Mouse (Mus musculus): Measurements from ENCODE around the gene Med12l.

The Med12l gene

DNA sequence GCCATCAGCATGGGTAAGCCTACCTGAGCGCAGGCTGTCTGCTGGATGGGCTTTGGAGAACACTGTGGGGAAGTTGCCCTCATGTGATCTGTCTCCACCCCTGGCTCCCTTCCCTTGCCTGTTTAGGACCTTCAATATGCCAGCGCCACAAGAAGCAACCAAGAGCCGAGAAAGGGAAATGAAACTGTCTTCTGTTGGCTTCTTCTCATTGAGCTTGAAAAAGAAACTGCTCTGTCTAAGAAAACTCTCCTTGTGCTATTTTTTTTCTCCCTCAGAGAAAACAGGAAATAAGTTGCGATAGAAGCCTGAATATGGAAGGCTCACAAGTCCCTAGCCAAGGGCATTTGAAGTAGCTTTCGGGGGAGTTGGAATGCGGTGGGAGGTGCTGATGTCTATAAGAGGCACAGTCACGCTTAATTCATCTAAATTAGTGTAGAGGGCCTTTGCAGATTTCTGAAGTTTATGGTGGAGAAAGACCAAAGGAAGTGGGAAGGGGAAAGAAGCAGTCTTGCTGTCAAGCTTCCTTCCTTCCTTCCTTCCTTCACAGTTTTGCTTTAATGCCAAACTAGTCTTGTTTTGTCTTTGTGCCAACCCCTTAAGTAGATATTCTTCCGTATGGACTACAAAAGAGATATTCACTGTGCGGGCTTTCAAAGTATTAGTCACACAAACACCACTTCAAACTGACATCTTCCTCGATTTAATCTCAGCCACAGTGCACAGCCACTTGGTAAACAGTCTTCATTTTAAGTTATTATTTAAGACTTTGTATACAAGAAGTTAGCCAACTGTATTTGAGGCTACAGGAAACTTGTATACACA lies 223.3 kb downstream of the Med12l start:
- no peak for DNase-seq (ENCODE audit: extremely low read depth, low read depth)

DNA sequence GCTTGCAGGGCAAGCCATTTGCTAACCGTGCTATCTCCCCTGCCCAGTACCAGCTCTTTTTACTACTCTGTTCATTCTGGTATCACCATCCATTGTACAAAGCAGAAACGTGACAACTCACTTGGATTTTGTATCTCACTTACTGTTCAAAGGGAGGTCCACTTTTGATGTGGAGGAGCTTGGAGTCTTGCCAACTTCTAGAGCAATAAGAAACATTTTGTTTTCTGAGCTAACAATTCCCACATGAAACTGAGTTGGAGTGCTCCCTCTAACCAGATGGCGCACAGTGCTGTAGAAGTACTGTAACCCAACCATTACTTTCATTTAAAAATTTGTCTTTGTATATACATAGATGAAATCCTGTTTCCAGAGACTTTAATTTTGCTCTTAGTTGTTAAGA lies 225.3 kb downstream of the Med12l start:
- DNase-seq (ENCODE audit: extremely low read depth, low read depth), result no peak

DNA sequence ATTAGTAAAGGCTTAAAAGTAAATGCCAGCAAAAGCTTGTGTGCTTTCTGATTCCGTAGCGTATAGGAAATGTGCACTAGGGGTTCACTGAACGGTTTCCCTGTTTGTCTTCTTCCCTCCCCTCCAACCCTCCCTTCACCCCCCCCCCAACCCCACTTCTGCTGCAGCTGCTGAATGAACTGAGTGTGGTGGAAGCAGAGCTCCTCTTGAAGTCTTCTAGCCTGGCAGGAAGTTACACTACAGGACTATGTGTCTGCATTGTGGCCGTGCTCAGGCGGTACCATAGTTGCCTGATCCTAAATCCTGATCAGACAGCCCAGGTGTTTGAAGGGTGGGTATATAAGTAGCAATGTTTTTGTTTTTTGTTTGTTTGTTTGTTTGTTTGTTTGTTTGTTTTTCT lies 229.3 kb downstream of the Med12l start:
- no peak for DNase-seq (ENCODE audit: extremely low read depth, low read depth)

DNA sequence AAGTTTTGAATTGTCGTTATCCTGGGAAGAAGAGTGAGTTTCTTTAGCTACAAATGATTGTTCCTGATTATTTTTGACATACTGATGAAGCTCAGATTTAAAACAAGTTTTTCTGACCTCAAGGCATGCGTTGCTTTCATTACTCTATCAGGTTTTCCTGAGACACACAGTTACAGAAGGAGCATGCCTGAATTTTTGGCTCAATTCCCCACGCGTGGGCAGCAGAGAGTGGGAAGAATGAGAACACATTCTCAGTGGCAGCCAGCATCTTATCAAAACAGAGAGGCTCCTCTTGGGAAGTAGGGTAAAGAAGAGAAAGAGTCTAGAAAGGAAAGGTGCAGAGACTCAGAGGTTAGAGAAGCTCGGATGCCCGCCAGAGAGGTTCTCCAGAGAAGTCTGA lies 237.8 kb downstream of the Med12l start:
- DNase-seq (ENCODE audit: extremely low read depth, low read depth), result no peak

DNA sequence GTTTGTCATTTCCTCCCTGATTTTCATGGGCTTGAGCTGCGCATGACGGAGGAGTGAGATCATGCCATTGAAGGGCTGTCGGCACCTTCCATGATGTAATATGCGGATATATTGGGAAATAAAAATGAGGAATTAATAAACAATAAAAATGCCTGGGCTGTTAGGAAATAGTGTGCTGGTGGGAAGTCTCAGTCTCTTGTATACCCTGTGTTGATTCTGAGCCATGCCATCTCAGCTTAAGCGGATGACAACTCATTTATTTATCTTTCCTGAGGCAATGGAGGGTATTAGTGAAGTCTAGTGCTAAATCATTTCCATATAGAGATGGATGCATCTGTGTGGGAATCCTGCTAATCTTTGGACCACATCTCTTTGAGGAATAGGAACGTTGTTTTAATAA lies 242.4 kb downstream of the Med12l start:
- no peak for DNase-seq (ENCODE audit: extremely low read depth, low read depth)

DNA sequence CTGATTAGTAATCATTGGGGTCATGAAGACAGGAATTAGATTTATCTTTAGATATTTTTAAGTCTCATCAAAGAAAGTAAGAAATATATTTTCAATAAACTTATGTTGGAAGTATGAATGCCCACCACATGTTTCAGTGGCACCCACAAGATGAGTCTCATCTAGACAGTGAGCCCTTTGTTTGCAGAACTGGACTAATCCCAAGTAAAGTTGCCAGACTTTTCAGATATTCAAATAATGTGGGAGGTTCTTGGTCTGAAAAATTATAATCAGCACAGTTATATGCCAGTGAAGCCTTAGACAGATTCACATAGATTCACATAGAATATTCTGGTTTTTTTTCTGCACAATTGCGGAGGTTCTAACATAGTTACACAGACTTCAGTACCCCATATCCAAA lies 244.8 kb downstream of the Med12l start:
- DNase-seq (ENCODE audit: extremely low read depth, low read depth), result no peak

DNA sequence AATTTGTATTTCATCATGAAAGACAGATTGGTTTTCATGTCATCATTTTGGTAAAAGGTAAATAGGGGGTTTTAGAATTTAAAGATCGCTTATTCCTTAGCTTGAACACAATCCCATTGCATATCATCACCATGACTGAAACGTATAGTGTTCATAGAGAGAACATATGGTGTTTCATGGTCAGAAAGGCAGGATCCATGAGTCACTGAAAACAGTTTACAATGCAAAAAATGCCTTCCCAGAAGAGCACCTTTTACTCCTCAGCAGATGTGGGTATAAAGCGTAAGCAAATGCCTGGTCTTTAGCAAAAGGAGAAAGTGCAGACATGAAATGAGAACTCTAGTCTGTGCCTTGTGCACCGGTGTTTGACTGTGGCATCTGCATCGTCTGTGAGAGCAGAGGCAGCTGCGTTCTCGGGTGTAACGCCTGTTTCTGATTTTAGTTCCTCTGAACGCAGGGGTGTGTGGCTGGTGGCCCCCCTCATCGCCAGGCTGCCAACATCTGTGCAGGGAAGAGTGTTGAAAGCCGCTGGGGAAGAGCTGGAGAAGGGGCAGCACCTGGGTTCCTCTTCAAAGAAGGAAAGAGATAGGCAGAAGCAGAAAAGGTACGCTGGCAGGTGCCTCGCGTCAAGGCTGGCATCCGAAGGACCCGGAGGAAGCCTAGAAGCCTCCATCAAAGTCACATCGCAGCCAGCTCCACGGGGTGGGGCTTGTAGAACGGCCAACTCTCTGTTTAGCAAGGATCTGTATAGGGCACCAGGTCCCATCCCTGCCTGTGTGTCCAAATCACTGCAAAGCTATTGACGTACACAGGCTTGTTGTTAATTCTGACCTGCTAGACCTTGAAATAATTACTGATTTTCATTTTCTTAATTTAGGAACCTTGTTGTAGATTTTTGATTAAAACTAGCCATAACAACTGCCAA lies 252.4 kb downstream of the Med12l start:
- DNase-seq (ENCODE audit: extremely low read depth, low read depth), result no peak

DNA sequence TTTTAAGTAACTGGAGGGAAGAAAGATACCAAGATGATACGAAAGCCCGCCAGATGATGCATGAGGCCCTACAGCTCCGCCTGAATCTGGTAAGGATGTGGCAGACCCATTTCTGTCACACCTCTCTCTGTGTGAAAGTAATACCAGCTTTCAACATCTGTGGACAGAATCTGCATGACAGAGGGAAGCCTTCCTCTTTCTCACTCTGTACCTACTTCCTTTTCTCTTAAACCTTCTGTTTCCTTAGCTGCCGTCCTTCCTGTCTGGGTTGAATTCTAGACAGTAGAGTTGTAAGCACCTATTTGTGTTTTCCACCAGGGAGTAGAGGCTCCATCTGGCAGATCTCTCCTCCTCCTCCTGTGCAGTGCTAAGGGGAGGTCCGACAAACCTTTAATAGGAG lies 255.1 kb downstream of the Med12l start:
- peak; percentile 19 for DNase-seq (ENCODE audit: extremely low read depth, low read depth)

DNA sequence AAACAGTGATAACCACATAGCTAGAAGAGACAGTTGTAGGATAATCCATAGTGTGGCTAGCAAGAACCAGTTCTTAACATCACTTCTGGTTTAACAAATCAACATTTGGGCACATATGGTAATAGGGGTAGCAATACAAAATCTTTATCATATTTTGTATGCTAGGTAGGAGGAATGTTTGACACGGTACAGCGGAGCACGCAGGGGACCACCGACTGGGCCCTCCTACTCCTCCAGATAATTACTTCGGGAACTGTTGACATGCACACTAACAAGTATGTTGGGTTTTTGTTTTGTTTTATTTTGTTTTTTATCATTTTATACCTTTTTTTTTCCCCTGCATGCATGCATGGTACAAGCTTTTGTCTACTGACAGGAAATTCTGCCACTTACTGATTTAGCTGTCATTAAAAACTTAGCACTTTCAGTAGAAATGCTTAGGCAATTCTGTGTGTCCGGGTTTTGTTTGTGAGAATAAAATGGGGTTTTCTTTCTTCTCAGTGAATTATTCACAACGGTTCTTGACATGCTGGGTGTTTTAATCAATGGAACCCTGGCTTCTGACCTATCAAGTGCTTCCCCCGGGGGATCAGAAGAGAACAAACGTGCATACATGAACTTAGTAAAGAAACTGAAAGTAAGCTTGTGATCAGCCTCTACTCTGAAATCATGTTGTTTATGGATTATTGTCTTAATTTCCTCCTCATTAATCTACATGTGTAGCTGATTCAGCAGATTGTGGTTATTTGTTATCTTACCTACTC lies 256.3 kb downstream of the Med12l start:
- DNase-seq (ENCODE audit: extremely low read depth, low read depth), result no peak

DNA sequence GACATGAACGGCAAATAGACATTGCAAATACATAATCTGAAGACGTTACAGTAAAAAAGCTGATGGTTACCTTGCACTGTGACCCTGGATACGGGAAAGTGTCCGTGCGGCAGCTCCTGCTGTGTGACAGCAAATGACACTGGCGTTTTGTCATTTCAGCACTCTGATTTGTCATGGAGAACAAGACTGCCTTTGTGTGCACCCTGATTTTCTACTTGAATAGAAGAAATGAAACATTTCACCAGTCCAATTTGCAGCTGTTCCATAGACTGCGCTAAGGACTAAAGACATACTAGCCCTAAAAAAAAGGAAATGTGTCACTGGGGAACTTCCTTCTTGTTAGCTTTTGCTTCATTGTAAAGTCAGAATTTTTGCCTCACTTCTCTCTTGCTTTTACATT lies 257.1 kb downstream of the Med12l start, which contains the start of gene P2ry12:
Gene P2ry12, minus strand, starts transcription at position 168 of the 400 bp plus-strand sequence.
- DNase-seq (ENCODE audit: extremely low read depth, low read depth), result no peak

DNA sequence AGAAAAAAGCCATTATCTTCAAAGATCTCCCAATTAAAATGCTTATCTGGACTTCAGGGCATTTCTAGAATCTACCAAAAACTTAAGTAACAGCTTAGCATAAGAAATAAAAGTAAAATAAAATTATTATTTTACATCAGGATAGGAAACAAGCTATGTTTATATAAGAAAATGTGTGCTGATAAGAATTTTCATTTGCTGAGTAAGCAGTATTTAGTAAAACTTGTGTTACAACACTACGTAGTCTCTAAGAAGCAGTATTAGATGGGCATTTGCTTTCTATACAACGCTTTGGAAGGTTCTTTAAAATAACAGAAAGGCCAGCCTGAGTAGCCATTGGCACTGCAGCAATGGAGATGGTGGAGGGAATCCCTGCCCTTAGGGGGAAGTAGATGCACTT lies 257.8 kb downstream of the Med12l start:
- no peak for DNase-seq (ENCODE audit: extremely low read depth, low read depth)

DNA sequence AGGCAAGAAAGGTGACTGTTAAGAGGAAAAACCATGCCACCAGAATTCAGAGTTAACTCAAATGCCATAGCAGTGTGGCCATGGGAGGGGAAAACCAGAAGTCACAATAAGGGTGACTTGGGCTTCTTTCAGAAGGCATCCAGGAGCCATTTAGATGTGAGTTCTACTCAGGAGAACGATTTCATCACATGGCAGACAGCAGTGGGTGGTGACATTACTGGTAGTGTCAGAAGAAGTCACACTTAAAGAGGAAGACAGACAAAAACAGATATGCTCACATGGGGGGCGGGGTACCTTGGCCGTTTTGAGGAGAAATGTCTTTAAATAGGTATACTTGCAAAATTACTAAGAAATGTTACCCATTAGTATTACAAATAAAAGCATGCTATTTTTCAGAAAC lies 258.4 kb downstream of the Med12l start:
- DNase-seq (ENCODE audit: extremely low read depth, low read depth), result no peak

DNA sequence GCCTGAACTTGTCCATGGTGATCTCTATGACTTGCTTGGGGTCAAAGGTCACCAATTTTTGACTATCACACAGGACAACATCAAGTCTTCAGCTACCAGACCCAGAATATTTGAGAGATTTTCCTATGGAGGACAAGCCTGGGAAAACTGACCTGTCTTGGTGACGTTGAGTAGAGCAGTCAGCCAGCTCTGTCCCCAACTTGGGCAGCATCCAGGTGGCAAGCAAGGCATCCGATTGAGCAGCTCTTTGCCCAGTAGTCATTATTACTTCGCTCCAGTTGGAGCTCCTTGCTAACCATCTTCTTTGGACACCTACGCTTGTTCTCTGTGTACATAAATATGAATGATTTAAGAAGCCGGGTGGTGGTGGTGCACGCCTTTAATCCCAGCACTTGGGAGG lies 265.2 kb downstream of the Med12l start:
- no peak for DNase-seq (ENCODE audit: extremely low read depth, low read depth)

DNA sequence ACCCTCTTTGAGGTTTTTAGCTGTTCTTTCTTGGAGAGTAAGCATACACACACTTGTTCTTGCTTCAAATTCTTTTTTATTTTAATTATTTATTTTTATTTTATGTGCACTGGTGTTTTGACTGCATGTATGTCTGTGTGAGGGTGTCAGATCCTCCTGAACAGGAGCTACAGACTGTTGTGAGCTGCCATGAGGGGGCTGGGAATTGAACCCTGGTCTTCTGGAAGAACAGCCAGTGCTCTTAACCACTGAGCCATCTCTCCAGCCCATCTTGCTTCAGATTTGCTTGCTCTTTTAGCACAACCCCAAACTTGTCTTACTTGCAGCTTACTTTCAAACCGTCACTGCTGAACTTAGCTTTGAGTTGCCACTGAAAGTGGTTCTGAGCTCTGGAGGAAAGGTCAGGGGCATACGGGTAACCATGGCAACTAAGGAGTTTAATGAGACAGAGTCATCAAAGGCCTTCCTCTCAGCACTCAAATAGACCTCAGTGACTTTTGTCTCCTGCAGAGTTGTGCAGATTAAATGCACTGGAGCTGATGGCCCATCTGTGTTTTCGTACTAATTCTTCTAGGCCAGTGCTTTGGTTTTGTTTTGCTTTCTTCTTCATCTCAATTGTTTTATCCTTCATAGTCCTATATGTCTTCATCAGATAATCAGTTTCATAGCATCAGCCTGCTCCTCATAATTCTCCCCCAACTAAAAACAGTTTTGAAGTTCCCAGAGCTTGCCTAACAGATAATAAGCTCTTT lies 272.1 kb downstream of the Med12l start:
- no peak for DNase-seq (ENCODE audit: extremely low read depth, low read depth)

DNA sequence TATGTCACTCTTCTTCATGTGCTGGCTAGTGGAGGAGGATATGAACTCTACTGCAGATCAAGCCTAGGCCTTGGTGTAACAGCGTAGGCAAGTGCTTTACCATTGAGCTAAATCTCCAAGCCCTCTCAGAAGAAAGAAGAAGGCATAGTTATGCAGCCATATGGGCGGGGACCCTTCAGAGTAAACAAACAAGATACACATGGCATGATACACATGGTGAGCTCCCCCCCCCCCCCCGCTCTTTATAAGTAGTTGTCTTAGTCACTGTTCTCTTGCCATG lies 272.6 kb downstream of the Med12l start:
- DNase-seq (ENCODE audit: extremely low read depth, low read depth), result no peak

DNA sequence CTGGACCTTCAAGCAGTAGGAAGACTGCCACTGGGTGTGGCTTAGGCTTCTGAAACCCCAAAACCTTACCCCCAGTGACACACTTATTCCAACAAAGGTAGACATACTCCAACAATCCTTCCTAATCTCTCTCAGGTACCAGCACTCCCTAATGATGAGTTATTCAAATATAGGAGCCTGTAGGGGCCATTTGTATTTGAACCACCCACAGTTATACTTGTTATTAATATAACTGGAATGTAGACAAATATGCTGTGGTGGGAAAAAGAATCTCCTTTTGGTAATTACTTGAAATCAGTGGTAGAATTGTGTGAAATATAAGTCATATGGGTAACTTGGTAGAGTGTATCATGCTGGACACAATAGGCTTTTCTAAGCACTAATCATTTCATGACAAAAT lies 273.0 kb downstream of the Med12l start:
- no peak for DNase-seq (ENCODE audit: extremely low read depth, low read depth)

DNA sequence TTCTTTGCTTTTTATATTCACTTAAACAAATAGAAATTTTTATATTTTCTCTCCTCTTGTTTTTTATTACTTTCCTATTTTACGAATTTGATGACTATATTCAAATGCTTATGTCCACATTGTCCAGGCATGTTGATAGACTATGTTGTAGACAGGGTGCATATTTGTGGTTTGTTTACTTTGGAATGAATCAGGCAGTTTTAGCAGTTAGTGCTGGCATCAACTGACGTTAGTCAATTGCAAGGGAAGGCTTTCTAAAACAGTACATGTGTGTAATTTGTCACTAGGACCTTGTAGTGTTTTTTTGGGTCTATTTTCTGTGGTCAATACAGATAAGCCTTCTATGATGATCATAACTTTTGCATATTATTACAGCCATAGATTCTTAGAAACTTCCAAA lies 284.9 kb downstream of the Med12l start:
- no peak for DNase-seq (ENCODE audit: extremely low read depth, low read depth)

DNA sequence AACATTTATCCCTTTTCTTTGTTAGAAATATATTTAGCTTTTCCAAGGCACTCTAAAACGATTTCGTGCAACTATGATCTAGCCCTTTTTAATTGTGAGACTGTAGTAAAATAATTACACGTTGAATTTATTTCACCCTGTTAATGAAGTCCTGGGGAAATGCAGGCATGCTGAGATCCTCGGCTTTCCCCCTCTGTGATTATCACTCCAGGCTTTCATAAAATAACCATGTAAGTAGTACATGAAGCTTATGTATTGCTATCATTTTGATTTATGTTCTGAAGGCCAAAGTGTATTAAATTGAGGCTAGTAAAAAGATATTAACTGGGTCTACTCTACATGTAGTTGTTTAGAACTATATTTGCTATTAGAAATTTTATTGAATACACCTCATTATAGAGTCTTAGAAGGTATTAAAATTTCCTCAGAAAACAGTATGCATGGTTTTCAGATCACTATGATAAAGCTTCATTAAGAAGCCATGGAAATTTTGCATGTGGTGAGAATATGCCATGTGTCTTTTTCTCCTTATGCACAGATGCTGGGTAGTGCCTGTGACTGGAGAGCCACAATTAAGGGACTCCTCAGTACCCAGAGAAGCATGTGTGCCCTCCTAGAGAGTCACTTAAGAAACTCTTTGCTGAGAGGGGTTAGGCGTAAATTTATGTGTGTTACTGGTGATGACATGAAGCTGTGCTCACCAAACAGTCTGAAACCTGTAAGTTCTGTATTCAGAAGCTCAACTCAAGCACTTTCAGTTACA lies 288.0 kb downstream of the Med12l start:
- no peak for DNase-seq (ENCODE audit: extremely low read depth, low read depth)

DNA sequence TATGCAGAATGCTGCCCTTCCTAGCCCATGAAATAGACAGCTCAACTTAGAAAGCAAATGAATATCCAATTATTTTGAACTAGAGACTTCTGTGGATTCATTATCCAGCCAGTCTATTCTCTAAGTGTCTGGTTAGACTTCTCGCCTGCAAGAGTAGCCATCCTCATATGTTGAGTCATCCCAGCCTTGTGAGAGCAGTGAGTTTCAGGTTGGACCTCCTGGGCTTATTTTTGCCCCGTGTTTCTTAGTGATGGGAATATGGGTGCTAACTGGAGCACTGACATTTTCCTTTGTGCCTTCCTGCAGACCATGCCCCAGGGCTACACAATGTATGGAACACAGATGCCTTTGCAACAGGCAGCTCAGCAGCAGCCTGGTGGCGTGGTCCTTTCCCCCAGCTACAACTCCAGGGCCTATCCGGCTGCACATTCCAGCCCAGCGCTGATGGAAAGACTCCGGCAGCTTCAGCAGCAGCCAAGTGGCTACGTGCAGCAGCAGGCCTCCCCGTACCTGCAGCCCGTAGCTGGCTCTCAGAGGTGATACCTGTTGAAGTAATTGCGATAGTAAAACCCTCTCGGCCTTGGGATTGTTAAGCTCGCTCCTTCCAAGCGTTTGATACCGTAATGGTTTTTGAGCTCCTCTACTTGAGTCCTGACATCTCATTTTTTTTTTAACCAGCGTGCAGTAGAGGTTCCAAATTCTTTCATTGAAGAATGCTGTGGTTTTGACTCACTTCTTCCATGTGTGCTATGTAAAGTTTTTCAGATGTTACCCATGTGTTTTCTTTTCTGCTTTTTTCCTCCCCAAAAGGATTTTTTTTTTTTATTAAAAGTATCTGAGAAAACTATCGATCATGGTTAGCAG lies 290.3 kb downstream of the Med12l start:
- no peak for DNase-seq (ENCODE audit: extremely low read depth, low read depth)

All from MEL-GATA-1-ER (cell line).